Mouse (Mus musculus): ENCODE measurements around the gene Efnb3. TPM values are rescaled to one million over a fixed set of nuclear protein-coding genes. Genes with fewer than 3 reads are reported as not detected.

Efnb3 gene
- 1 to 10 TPM; 9.4 to 9.6 TPM for total RNA-seq (2021)
- long read RNA-seq, experiment 1, partial matches to known transcripts: 0 of 5 reads
- long read RNA-seq, experiment 1, other reads (novel, unspliced or antisense): 2 of 5 reads
- long read RNA-seq, experiment 2, partial matches to known transcripts: 2 of 14 reads
- long read RNA-seq, experiment 2, other reads (novel, unspliced or antisense): 8 of 14 reads

- DNase-seq (ENCODE audit: low spot score in 2 of 2): no peak
Observed at GRCm38 (mm10) chr11:69559851-69560765, at the start of gene Efnb3. Gene Efnb3 (minus strand): TSS chr11:69560205.

DNA sequence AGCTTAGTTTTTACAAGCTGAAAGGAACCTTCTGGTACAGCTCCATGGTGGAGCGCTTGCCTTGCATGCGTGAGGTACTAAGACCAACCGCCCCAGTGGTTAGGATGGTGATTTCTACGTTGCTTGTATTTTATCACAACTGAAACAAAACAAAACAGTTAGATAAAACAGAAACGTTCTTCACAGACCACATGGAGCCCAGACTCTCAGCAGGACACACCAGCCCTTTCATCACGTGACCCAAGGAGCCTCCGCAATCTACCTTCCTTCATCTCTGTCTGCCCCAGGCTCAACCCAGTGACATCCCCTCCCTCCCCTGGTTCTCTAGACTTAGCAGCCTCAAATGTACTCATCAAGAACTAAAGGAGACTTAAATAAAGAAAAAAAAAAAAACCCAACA, 49.4 kb upstream of the Efnb3 start:
- DNase-seq (ENCODE audit: low spot score in 2 of 2): no peak

- DNase-seq (ENCODE audit: low spot score in 2 of 2): no peak
Observed at GRCm38 (mm10) chr11:69608525-69608924, 48.5 kb upstream of the Efnb3 start.

DNA sequence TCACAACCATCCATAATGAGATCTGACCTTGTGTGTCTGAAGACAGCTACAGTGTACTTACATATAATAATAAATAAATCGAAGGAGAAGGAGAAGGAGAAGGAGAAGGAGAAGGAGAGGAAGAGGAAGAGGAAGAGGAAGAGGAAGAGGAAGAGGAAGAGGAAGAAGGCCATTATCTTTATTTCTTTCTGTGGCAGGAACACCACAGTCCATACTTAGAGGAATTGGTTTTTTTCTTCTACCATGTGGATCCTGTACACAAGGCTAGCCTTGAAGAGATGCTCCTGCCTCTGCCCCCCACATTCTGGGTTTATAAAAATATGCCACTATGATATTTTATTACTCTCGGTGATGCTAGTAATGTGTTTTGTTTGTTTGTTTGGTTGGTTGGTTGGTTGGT, 46.8 kb upstream of the Efnb3 start:
- DNase-seq (ENCODE audit: low spot score in 2 of 2): no peak

DNA sequence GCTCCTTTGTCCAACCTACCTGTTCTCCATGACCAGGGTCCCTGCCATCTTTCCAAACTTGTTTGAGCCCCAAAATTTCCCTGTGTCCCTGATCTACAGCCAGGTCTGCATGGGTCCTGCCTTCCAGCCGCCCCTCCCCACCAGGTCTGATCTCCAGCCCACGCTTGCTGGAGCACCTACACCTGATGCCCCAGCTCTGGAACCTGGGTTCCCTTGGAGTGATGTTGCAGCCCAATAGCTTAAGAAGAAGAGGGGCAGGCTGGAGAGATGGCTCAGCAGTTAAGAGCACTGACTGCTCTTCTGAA, 46.4 kb upstream of the Efnb3 start:
- DNase-seq (ENCODE audit: low spot score in 2 of 2): no peak

DNA sequence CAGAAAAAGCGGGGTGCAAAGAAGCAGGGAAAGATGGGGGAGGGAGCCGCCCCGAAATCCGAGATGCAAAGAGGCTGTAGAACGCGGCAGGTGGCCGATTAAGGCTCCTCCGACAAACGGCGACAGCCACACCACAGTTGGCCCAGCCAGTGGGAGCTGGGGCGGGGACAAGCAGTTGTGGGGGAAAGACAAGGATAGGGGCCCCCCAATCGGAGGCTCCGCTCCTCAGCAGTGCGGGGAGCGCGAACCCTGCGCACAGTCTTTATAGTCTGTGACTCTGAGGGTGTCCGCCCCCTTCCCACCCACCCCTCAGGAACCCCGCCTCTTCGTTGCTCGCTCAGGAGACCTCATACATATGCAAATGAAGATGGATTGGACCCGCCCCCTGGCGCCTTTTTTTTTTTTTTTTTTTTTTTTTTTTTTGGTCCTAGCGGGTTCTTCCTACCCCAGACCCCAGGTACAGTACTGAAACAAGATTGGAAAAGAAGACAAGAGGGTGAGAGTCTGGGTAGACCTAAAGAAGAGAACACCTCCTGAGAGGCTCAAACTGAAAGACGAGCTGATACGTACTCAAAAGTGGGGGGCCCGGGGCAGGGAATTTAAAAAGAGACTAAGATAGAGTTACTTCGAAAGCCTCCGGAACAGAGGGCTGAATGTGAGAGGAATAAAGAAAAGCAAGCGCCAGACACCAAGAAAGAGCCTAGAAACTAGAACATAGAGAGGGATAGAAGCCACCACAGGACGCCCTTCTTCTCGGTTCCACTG, 45.9 kb upstream of the Efnb3 start, which contains the start of gene Atp1b2:
TSS of gene Atp1b2 (minus strand) at position 217 of the 765 bp plus-strand sequence.
- DNase-seq (ENCODE audit: low spot score in 2 of 2): peak; percentile 53 to 60

DNA sequence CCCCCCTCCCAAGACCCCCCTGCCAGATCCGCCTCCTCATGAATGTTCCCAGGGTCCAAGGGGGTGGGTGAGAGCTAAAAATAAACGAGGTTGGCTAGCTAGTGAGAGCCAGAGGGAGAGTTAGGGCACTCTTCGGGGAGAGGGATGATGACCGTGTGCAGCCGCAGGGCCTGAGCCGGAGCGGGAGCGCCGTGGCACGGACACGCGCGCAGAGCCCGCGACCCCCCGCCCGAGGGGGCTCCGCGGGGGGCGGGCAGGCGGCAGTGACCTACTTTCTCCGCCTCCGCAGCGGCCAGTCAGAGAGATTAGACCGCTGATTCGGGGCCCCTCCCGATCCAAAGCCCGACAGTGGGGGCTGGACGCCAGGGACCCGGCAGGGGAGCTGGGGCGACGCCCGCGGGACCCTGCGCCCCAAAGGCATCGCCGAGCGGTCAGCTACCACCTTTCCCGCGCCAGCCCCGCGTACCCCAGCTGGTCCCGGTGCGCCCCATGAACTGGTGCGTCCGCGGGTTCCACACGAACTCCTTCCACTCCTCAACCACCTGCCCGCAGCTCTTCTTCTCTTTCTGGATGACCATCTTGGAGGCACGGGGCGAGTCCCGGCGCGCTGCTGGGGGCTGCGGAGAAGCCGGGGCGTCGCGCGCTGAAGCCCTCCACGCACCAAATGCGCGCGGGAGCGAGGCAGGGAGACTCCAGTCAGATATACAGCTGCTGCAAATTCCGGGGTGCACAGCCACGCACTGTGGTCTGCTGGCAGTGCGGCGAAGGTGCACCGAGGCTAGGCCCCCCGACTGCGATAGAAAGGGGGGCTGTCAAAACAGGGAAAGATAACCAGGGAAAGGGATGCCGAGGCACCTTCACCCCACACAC, 45.0 kb upstream of the Efnb3 start:
- DNase-seq (ENCODE audit: low spot score in 2 of 2): no peak

GRCm38 (mm10) chr11:69604347-69604746, 44.3 kb upstream of the Efnb3 start:
- DNase-seq (ENCODE audit: low spot score in 2 of 2): no peak

GRCm38 (mm10) chr11:69603516-69603915, 43.5 kb upstream of the Efnb3 start:
- DNase-seq (ENCODE audit: low spot score in 2 of 2): no peak

DNA sequence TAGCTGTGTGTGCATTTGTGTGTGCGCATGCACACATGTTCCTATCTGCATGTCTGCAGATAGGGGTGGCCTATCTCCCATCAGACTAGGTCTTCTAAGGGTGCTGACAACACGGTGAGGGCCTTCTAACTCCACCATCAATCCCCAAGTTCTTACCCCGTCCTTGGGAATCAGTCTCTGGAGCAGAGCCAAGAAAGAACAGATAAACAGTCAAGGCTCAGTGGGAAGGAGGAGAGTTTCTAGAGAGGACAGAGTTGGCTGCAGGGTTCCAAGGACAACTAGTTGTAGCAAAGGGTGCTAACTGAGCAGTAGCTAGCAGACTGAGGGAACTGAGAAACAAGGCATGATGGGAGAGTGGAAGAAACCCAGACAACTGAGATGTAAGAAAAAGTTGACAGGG, 41.8 kb upstream of the Efnb3 start:
- no peak for DNase-seq (ENCODE audit: low spot score in 2 of 2)

- DNase-seq (ENCODE audit: low spot score in 2 of 2): peak in 1 of 2 experiments; percentile 39
Observed at GRCm38 (mm10) chr11:69600098-69600497, 40.1 kb upstream of the Efnb3 start.

- no peak for DNase-seq (ENCODE audit: low spot score in 2 of 2)
Observed at GRCm38 (mm10) chr11:69599436-69599835, 39.4 kb upstream of the Efnb3 start.

DNA sequence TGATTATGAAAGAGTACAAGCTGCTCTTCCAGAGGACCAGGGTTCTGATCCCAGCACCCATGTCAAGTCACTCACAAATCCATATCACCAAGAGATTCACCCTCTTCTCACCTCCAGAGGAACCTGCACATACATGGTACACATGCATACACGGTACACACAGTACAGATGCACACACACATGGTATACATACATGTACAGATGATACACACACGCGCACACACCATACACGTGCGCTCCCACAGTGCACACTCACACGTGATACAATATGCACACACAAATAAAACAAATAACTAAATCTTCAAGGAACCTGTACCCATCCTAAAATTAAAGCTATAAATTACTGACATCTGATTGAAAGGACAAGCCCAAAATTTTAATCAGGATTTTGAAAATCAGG, 34.8 kb upstream of the Efnb3 start:
- no peak for DNase-seq (ENCODE audit: low spot score in 2 of 2)

DNA sequence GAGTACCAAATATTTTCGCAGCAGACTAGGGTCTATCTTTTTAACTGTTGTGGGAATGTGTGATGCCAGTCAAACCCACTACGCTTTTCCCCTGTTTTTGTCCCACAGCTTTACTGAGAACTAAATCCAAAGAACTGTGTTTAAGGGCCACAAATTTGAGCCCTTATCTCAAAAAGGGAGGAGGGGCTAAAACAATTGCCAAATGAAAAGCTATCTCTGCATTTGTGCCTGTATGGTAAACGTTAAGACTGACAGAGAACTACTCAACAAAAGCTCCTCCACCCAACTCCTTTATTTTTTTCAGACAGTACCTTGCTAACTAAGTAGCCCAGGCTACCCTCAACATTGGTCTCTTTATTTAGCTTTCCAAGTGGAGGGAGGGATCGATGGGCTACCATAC, 32.8 kb upstream of the Efnb3 start:
- no peak for DNase-seq (ENCODE audit: low spot score in 2 of 2)

DNA sequence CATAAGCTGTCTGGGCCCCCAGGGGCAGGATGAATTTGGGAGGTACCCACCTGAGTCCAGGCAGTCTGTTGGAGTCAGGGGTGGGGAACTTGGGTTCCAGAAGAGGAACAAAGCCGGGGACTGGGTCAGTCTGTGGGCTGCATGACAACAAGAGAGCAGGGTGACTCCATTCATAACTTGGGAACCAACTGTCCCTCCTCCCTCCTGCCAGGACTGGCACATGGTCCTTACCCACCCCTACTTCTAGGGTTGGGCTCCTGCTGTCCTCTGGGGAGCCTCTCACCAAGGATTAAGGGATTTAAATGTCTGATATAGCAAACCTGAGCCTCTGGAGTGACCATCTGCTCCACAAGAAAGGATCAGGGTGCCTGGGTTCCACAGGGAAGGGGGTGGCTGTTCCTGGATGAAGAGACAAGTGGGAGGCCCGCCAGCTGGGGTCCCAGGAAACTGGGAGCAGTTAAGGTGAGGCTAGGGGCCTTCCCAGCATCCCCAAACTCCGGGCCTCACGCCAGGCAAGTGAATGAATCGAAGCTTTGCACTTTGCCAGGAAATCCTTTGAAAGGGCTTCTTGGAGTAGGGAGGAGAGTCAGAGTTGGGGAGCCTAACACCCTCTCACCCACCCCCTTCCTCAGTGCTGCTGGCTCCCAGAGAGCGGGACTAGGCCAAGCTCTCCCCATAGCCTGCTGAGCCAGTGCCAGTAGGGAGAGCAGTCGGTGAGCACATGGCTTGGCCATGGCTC, 32.1 kb upstream of the Efnb3 start:
- no peak for DNase-seq (ENCODE audit: low spot score in 2 of 2)

DNA sequence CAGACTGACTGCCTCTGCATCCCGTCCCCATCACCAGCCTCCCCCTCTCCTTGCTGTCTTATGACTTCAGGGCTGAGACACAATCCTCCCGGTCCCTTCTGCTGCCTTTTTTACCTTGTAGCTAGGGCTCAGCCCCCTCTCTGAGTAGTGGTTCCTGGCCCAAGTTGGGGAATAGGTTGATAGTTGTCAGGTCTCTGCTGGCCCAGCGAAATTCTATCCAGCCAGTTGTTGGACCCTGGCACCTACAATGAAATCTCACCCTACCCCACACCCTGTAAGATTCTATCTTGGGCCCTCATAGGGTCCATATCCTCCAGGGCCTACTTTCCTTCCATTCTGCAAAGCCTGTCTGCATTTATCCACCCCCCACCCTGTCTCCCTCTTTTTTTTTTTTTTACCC, 31.4 kb upstream of the Efnb3 start:
- DNase-seq (ENCODE audit: low spot score in 2 of 2): no peak

DNA sequence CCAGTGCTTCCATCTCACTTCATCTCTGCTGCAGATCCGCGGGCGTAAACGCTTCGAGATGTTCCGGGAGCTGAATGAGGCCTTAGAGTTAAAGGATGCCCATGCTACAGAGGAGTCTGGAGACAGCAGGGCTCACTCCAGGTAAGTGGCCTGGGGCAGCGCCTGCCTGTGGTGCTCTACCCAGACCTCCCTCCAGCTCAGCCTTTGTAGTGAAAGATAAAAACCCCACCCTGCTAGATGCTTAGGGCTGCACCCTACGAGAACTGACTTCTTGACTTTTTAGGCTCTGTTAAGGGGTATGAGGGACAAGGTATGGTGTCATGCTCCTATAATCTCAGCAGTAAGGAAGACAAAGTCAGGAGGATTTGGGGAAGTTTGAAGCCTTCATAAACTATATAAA, 30.6 kb upstream of the Efnb3 start:
- DNase-seq (ENCODE audit: low spot score in 2 of 2): no peak

- no peak for DNase-seq (ENCODE audit: low spot score in 2 of 2)
Observed at GRCm38 (mm10) chr11:69589207-69589834, 29.3 kb upstream of the Efnb3 start.

DNA sequence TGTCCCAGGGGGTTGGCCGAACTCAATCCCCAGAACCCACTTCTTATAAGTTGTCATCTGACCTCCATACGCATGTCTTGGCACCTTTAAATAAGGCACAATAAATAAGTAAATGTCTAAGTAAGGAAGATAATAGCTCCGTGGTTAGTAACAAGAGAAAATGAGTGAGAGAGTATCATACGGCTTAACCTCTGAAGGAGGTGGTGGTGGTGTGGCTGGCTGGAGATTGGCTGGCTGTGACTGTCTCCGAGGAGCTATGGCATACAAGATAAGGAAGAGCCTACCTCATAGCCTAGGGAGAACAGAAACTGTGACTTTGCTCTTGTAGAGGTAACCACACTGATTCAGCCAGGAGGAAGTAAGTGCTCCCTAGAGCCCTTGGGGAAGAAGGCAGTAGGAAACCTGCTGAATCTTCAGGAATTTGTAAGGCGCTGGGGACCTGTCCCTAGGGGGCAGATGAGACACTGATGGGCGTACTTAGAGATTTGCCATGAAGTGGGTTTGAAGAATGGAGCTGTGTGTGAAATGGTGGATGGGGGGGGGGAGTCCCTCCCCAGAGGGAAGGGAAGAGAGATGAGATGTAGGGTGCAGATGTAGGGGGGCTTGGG, 25.8 kb upstream of the Efnb3 start:
- no peak for DNase-seq (ENCODE audit: low spot score in 2 of 2)

Data from adrenal gland, postnatal 4 days (tissue).